Mouse (Mus musculus) ovary, postnatal 36 days (tissue): ENCODE measurements around the gene Etfb.

ENCODE experiments used
- DNase-seq: peaks from one replicate; pipeline ENCODE4 v3.0.0; 2022; ENCODE audit warnings: low spot score, mixed read lengths

Etfb gene

DNA sequence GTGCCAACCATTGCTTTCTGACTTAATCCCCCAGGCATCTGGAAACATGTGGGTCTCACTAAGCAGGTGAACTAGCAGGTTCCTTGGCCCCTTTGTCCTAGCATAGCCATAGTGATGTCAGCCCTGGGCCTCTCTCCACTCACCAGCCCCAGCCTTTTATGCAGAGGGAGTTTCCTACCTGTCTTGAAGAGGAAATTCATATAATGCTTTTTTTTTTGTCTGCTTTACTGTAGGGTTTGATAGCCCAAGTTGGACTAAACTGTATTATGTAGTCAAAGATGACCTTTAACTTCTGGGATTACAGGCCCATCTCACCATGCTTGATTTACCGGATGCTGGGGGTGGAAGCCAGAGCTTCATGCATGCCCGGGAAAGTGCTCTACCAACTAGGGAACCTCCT, 5.9 kb downstream of the Etfb start:
- no peak for DNase-seq

- no peak for DNase-seq
These were observed 7.8 kb downstream of the Etfb start for GRCm38 (mm10) chr7:43451726-43452125.

DNA sequence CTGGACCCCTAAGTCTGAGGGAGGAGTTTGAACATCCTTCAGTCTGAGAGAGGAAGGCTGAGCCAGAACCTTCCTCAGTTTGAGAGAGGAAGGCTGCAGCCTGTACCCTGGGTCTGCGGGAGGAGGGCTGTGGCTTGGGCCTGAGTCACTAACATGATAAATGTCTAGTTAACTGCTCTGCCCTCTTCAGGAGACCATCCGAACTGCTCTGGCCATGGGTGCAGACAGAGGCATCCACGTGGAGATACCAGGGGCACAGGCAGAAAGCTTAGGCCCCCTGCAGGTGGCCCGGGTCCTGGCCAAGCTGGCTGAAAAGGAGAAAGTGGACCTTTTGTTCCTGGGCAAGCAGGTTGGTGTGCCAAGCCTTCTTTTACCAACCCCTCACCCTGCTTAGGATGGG, 8.7 kb downstream of the Etfb start:
- peak; percentile 17 for DNase-seq

- DNase-seq = no peak
These were observed 9.9 kb downstream of the Etfb start for GRCm38 (mm10) chr7:43453599-43454355.

GRCm38 (mm10) chr7:43454371-43454770, 10.5 kb downstream of the Etfb start:
- DNase-seq = no peak

DNA sequence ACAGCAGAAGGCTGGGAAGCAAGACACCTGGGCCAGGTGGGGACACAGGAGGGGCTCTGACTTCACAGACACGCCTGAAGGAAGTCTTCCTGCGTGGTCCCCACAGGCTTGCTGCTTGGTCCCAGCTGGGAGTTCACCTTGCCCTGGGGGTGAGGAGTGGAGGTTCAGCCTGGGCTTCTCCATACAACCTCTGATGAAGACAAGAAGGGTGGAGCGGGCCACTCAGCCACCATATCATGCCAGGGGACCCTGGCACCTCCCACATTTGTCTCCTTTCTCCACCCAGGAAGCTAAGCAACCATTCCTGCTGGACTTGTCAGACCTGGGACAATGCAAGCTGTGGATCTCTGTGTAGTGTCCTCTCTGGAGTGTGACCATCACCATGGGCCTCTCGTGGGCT, 19.0 kb downstream of the Etfb start, which contains the start of gene Vsig10l:
Gene Vsig10l, plus strand, starts transcription at position 301 of the 400 bp plus-strand sequence.
- no peak for DNase-seq

DNA sequence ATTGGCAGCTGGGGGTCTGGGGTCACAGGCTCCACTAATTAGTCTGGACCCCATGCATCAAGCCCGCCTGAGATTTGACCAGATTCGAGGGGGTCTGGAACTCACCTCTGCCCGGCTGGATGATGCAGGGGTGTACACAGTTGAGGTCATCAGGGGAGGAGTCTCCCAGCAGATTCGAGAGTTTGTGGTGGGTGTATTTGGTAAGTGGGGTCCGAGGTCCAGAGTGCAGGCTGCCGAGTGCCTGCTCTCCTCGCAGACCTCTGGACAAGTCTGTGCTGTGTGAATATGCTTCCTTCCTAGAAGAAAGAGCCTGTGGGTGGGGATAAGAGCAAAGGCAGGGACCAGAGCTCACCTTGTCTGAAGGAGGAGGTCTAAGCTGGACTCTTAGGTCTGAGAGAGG, 20.1 kb downstream of the Etfb start:
- no peak for DNase-seq

- no peak for DNase-seq
These were observed 21.0 kb downstream of the Etfb start for GRCm38 (mm10) chr7:43464864-43465343.

GRCm38 (mm10) chr7:43465344-43466098, 21.6 kb downstream of the Etfb start:
- peak; percentile 86 for DNase-seq

DNA sequence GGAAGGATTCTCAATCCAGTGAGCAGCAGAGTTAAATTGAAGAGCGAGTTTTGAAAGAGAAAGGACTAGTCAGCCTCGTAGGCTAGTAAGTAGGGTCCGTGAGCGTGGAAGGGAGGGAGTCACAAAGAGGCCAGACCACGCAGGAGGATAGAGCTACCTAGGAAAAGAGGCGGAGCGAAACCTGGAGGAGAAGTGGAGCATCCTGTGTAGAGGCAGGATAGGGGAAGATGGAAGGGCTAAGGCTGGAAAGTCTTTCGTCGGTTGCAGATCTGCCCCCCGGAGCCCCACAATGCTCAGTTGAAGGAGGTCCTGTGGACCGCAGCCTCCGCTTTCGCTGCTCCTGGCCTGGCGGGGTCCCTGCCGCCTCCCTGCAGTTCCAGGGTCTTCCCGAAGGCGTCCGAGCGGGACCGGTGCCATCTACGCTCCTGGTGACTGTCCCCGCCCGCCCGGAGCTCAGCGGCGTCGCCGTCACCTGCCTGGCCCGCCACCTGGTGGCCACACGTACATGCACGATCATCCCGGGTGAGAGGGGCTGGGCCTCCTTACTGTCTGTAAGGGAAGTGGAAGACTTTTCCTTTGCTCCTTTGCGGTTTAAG, 22.3 kb downstream of the Etfb start:
- peak; percentile 82 for DNase-seq

DNA sequence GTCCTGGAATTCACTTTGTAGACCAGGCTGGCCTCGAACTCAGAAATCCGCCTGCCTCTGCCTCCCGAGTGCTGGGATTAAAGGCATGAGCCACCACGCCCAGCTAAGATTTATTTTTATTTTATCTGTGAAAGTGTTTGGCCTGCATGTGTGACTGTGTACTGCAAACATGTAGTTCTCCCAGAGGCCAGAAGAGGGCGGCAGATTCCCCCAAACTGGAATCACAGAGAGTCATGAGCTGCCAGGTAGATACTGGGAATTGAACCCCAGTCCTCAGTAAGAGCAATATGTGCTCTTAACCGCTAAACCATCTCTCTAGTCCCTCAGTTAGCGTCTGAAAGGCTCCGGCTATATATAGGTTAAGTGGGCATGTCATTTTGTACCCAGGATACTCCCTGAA, 26.5 kb downstream of the Etfb start:
- no peak for DNase-seq

GRCm38 (mm10) chr7:43475706-43476105, 31.8 kb downstream of the Etfb start:
- no peak for DNase-seq

DNA sequence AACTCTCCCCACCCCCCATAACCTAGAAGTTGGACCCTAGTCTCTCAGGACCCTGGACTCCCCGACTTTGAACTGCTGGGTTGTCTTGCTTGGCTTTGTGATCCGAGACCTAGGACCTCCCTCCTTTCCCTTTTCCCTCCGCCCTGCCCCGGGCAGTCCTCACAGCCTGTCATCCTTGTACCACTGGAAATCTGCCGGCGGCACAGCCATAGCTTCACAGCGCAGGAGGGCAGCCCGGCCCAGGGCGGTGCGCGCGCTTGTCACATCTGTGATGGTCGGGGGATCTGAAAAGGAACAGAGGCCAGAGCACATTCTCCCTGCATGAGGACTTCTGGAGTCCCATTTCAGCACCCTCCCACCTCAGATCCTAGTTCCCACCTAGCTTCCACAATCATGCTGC, 32.5 kb downstream of the Etfb start:
- no peak for DNase-seq

DNA sequence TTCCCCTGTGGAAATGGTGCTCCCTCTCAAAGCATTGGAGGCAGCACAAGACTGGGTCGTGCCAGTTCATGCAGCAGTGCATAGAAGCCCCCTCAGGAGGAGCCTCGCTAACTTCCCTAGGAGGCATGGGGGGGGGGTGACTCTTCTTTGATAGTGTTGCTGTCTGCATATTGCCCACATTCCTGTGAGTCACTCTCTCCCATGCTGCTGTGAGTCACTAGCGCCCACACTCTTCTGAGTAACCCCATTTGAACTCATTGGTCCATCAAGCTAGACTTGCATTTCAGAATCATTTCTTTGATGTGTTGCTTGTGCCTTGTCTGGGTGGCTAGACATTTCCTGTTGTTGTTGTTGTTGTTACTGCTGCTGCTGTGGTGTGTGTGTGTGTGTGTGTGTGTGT, 37.3 kb downstream of the Etfb start:
- no peak for DNase-seq

DNA sequence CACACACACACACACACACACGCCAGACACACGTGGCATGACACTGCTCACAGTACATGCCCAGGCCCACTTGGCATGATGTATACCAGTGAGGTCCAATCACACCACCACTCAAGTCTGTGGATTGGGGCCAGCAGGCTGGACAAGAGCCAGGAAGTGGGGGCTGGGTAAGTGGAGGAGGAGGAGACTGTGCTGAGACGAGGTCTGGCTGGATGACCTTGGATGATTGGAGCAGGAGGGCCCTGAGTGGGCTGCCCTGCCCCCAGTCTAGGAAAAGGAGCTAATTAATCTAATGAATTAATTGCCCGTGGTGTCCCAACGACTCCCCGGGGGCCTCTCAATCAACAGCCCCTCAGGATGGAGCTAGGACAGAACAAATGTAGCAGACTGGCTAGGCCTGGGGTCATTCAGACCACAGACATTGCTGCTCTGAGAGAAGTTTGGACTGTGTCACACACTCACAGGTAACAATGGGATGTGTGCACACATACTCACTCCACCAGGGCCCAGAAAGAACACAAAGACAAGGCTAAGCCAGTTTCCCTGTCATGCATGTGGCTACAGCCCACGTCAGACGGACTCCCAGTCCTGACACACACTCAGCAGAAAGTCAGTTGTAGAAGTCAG, 38.3 kb downstream of the Etfb start:
- DNase-seq = no peak

GRCm38 (mm10) chr7:43483236-43483635, 39.4 kb downstream of the Etfb start:
- DNase-seq = peak; percentile 42

DNA sequence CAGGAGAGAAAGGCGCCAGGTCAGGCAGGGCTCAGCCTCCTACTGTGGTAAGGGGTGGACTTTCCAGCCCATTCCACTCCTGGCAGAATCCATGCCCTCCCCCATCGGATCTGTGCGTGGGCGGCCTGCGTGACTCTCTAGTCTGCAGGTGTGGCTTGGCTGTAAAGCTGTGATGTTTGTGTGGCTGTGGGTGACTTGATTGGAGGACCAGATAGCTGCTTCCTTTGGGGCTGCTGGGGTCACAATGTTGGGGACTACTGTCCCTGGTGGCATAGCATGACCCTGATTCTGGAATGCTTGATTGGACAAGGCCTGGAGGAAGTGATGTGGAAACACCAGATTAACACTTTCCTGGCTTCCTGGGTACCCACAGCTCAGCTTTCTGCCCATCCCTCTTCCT, 44.8 kb downstream of the Etfb start:
- no peak for DNase-seq

GRCm38 (mm10) chr7:43489631-43490125, 45.8 kb downstream of the Etfb start, which contains the start of gene Iglon5:
TSS of gene Iglon5 (minus strand) at chr7:43490075.
- DNase-seq = no peak

DNA sequence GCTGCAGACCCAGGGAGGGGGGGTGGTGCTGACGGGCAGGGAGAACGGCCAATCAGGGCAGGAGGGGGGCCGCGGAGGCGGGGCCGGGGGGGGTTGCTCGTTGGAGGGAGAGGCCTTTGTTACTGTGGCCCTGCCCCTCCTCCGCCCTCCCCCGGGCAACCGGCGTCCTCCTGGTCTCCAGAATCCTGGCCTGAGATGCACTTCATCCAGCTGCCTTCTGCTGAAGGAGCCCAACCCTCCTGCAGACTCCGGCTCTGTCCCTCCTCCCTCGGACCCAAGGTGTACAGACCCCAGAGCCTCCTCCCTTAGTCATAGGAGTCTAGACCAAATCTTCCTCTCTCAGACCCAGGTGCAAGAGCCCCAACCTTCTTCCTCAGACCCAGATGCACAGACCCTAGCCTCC, 46.3 kb downstream of the Etfb start:
- peak; percentile 26 for DNase-seq

DNA sequence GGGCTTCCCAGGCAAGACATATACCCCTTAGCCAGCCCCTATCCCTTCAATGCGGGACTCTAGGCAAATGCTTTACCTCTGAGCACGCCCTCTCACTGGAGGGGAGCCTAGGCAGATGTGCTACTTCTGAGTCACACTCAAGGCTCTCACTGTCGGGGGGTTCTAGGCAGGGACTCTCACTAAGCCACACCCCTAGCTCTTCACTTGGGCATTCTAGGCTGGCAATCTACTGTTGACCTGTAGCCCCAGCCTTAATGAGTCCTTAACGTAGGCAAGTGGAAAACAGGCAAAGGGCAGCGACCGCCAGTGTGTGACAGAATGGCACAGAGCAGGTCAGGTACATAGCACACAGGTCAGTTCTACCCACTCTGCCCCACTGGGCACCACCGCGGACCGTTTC, 47.0 kb downstream of the Etfb start:
- no peak for DNase-seq

- DNase-seq = peak; percentile 20
These were observed 51.6 kb downstream of the Etfb start for GRCm38 (mm10) chr7:43495343-43496021.
